Mouse (Mus musculus) erythroid progenitor cell, adult 5-6 weeks (primary cell): ENCODE data around the gene Olfr1475. TPM values are rescaled to one million over a fixed set of nuclear protein-coding genes. Genes with fewer than 3 reads are reported as not detected.
"Not testable (repeated sequence)": the region's sequence is repeated elsewhere in the genome, so short reads cannot be mapped to it uniquely, and the experiment has no call there.

ENCODE experiments used
- ATAC-seq: replicated peaks from 2 replicates; pipeline ENCODE4 v1.8.0; 2016; ENCODE audit warnings: moderate number of reproducible peaks, mild to moderate bottlenecking, moderate TSS enrichment, inconsistent platforms; ENCODE audit not compliant: poor library complexity, low FRiP score, severe bottlenecking
- total RNA-seq, 2 experiments: library from RNA; stranded (forward) in 1 of 2; stranded (reverse) in 1 of 2; fragments of 150-400 nt in 1 of 2; fragments of 186-747, 209-891 nt in 1 of 2; gene quantifications; 2 replicates each; pipeline versions ENCODE4 v1.2.3 to v1.2.4; 2015 to 2017; ENCODE audit warnings: low replicate concordance in 2 of 2

Olfr1475 gene
- not detected in 2 replicates for total RNA-seq (2015; ENCODE audit: low replicate concordance)
- not detected in 2 replicates for total RNA-seq (2017; ENCODE audit: low replicate concordance)

DNA sequence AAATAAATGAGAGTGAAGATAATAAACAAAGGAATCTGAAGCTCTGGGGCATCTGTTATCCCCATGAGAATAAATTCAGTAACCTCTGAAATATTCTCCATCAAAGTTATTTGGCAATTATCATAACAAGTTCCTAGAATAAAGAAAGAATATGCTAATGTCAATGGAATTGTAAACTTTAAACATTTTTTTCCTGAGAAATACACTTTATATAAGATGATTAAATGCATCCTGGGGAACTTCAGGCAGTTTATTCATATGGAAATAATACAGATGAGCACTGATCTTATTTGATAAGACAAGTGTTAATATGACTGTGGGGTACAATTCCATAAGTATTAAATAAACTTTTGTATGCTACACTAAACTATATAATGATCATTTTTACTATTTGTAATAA, at the start of gene Olfr1475:
Olfr1475 (minus strand) TSS at position 101 of the 400 bp plus-strand sequence.
- no peak for ATAC-seq

DNA sequence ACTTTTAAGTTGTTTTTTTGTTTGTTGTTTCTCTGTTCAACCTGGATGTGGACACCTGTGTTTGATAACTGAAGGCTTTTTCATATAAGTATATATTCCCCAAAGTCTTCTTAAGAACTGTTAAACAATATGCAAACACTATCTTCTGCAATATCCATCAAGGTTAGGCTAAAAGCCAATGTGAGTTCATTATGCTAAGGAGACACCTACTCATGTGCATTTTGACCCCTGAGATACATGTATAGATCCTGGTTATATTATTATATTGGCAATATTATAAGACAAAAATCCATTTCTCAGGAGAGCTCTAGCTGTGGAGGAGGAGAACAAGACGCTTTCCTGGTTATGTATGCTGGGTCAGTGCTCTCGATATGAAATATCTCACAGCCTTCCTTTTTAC, 47.6 kb upstream of the Olfr1475 start, which contains the start of gene Olfr1480:
Olfr1480 (plus strand) TSS at position 301 of the 400 bp plus-strand sequence.
- ATAC-seq = no peak

DNA sequence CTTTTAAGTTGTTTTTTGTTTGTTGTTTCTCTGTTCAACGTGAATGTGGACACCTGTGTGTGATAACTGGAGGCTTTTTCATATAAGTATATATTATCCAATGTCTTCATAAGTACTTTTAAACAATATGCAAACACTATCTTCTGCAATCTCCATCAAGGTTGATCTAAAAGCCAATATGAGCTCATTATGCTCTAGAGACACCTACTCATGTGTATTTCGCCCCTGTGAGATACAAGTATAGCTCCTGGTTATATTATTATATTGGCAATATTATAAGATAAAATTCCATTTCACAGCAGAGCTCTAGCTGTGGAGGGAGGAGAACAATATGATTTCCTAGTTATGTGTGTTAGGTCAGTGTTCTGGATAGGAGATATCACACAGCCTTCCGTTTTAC, 20.2 kb upstream of the Olfr1475 start, which contains the start of gene Olfr1477:
Olfr1477 (plus strand) TSS at position 301 of the 400 bp plus-strand sequence.
- no peak for ATAC-seq

DNA sequence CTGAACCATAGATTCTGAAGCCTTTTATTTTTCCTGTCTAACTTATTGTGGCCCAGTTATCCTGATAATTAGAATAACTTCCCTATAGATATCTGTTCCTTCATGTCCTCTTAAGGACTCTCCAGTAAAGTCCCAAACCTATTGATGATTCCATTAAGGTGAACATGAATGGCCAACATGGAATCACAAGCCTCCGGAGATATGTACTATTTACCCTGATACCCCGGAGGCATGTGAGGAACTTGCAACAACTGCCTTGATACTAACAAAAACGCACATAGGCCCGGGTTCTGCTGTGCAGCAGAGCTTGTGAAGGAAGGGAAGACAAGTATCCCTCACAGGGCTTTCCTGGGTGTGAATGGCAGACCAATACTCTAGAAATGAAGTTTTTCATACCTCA, 10.7 kb downstream of the Olfr1475 start, which contains the start of gene Olfr1474:
Olfr1474 (plus strand) TSS at position 301 of the 400 bp plus-strand sequence.
- ATAC-seq = not testable (repeated sequence)

DNA sequence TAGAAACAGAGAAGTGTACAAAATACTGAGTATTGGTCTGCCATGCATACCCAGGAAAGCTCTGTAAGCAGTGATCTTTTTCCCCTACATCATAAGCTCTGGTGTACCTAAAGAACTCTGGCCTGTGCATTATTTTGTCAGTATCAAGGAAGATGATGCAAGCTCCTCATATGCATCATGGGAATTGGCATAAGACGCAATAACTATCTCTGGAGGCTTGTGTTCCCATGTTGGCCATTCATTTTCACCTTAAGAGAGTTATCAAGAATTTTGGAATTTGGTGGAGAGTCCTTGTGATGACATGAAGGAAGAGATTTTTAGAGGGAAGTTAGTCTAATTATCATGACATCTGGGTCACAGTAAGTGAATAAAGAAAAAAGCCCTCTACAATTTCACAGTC, 24.0 kb downstream of the Olfr1475 start, which contains the start of gene Olfr1472:
Olfr1472 (minus strand) TSS at position 101 of the 400 bp plus-strand sequence.
- ATAC-seq = no peak

DNA sequence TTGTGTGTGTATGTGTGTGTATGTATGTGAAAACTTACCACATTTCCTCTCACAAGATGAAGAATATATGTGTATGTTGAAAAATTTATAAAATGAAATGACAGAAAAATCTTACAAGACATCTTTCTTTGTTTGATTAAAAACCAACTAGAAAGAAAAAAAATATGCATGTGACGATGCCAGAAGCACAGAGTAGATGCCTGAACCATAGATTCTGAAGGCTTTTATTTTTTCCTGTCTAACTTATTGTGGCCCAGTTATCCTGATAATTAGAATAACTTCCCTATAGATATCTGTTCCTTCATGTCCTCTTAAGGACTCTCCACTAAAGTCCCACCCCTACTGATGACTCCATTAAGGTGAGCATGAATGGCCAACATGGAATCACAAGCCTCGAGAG, 36.9 kb downstream of the Olfr1475 start, which contains the start of gene Olfr1471:
Olfr1471 (plus strand) TSS at position 301 of the 400 bp plus-strand sequence.
- ATAC-seq = not testable (repeated sequence)

Other genes with a start within 250 kb of the Olfr1475 start
- not detected in 2 replicates for gene Olfr1463, start 248.9 kb downstream of the Olfr1475 start, total RNA-seq (2015; ENCODE audit: low replicate concordance)
- gene Olfr1463, start 248.9 kb downstream of the Olfr1475 start, total RNA-seq (2017; ENCODE audit: low replicate concordance) = not detected in 2 replicates
- gene Olfr1465, start 164.7 kb downstream of the Olfr1475 start, total RNA-seq (2015; ENCODE audit: low replicate concordance) = not detected in 2 replicates
- gene Olfr1465, start 164.7 kb downstream of the Olfr1475 start, total RNA-seq (2017; ENCODE audit: low replicate concordance) = not detected in 2 replicates
- gene Olfr1466, start 141.3 kb downstream of the Olfr1475 start, total RNA-seq (2015; ENCODE audit: low replicate concordance) = not detected in 2 replicates
- not detected in 2 replicates for gene Olfr1466, start 141.3 kb downstream of the Olfr1475 start, total RNA-seq (2017; ENCODE audit: low replicate concordance)
- not detected in 2 replicates for gene Olfr1467, start 118.0 kb downstream of the Olfr1475 start, total RNA-seq (2015; ENCODE audit: low replicate concordance)
- gene Olfr1467, start 118.0 kb downstream of the Olfr1475 start, total RNA-seq (2017; ENCODE audit: low replicate concordance) = not detected in 2 replicates
- gene Olfr1469, start 72.3 kb downstream of the Olfr1475 start, total RNA-seq (2015; ENCODE audit: low replicate concordance) = not detected in 2 replicates
- not detected in 2 replicates for gene Olfr1469, start 72.3 kb downstream of the Olfr1475 start, total RNA-seq (2017; ENCODE audit: low replicate concordance)
- not detected in 2 replicates for gene Olfr1471, start 36.8 kb downstream of the Olfr1475 start, total RNA-seq (2015; ENCODE audit: low replicate concordance)
- gene Olfr1471, start 36.8 kb downstream of the Olfr1475 start, total RNA-seq (2017; ENCODE audit: low replicate concordance) = not detected in 2 replicates
- gene Olfr1472, start 24.1 kb downstream of the Olfr1475 start, total RNA-seq (2015; ENCODE audit: low replicate concordance) = not detected in 2 replicates
- gene Olfr1472, start 24.1 kb downstream of the Olfr1475 start, total RNA-seq (2017; ENCODE audit: low replicate concordance) = not detected in 2 replicates
- gene Olfr1474, start 10.6 kb downstream of the Olfr1475 start, total RNA-seq (2015; ENCODE audit: low replicate concordance) = not detected in 2 replicates
- gene Olfr1474, start 10.6 kb downstream of the Olfr1475 start, total RNA-seq (2017; ENCODE audit: low replicate concordance) = not detected in 2 replicates
- not detected in 2 replicates for gene Olfr1477, start 20.4 kb upstream of the Olfr1475 start, total RNA-seq (2015; ENCODE audit: low replicate concordance)
- not detected in 2 replicates for gene Olfr1477, start 20.4 kb upstream of the Olfr1475 start, total RNA-seq (2017; ENCODE audit: low replicate concordance)
- gene Olfr1480, start 47.7 kb upstream of the Olfr1475 start, total RNA-seq (2015; ENCODE audit: low replicate concordance) = not detected in 2 replicates
- gene Olfr1480, start 47.7 kb upstream of the Olfr1475 start, total RNA-seq (2017; ENCODE audit: low replicate concordance) = not detected in 2 replicates
- not detected in 2 replicates for gene Olfr1484, start 103.3 kb upstream of the Olfr1475 start, total RNA-seq (2015; ENCODE audit: low replicate concordance)
- gene Olfr1484, start 103.3 kb upstream of the Olfr1475 start, total RNA-seq (2017; ENCODE audit: low replicate concordance) = 0.39 TPM in 1 of 2 replicates, not detected in the other
- not detected in 2 replicates for gene Olfr1487, start 137.2 kb upstream of the Olfr1475 start, total RNA-seq (2015; ENCODE audit: low replicate concordance)
- gene Olfr1487, start 137.2 kb upstream of the Olfr1475 start, total RNA-seq (2017; ENCODE audit: low replicate concordance) = not detected in 2 replicates
- not detected in 2 replicates for gene Olfr1489, start 151.4 kb upstream of the Olfr1475 start, total RNA-seq (2015; ENCODE audit: low replicate concordance)
- gene Olfr1489, start 151.4 kb upstream of the Olfr1475 start, total RNA-seq (2017; ENCODE audit: low replicate concordance) = not detected in 2 replicates
- not detected in 2 replicates for gene Olfr1490, start 170.9 kb upstream of the Olfr1475 start, total RNA-seq (2015; ENCODE audit: low replicate concordance)
- gene Olfr1490, start 170.9 kb upstream of the Olfr1475 start, total RNA-seq (2017; ENCODE audit: low replicate concordance) = not detected in 2 replicates
- not detected in 2 replicates for gene Olfr1491, start 217.1 kb upstream of the Olfr1475 start, total RNA-seq (2015; ENCODE audit: low replicate concordance)
- not detected in 2 replicates for gene Olfr1491, start 217.1 kb upstream of the Olfr1475 start, total RNA-seq (2017; ENCODE audit: low replicate concordance)
- gene Olfr1493-ps1, start 243.1 kb upstream of the Olfr1475 start, total RNA-seq (2015; ENCODE audit: low replicate concordance) = not detected in 2 replicates
- not detected in 2 replicates for gene Olfr1493-ps1, start 243.1 kb upstream of the Olfr1475 start, total RNA-seq (2017; ENCODE audit: low replicate concordance)